Mouse (Mus musculus) liver, postnatal 0 days (tissue): ENCODE results near the gene Shc2. TPM values are rescaled to one million over a fixed set of nuclear protein-coding genes. Genes with fewer than 3 reads are reported as not detected.

Experiments used
- ATAC-seq: fragments of 200-750 bp; cut with Nextera tagmentation; 2 replicates; pipeline ENCODE4 v1.8.0; 2017; ENCODE audit warnings: mild to moderate bottlenecking, moderate library complexity
- DNase-seq: peaks from one replicate; pipeline ENCODE4 v3.0.0-alpha.2; 2016
- H3K27ac ChIP-seq: fragments of 300-500 bp; sonication (generic); 2 replicates; pipeline ENCODE4 v1.5.1; 2014; ENCODE audit warnings: antibody characterized with exemption, moderate library complexity, mild to moderate bottlenecking, low read depth
- H3K27me3 ChIP-seq: fragments of 300-500 bp; sonication (generic); 2 replicates; pipeline ENCODE4 v1.6.1; 2014; ENCODE audit warnings: low read length, control low read depth, mixed read lengths; ENCODE audit not compliant: insufficient read depth
- H3K36me3 ChIP-seq: fragments of 300-500 bp; sonication (generic); replicated peaks from 2 replicates; pipeline ENCODE4 v1.6.1; 2014; ENCODE audit warnings: mild to moderate bottlenecking, control low read depth, low read length, moderate library complexity, mixed read lengths; ENCODE audit not compliant: insufficient read depth
- H3K4me1 ChIP-seq: fragments of 300-500 bp; sonication (generic); 2 replicates; pipeline ENCODE4 v1.6.1; 2014; ENCODE audit warnings: antibody characterized with exemption, mild to moderate bottlenecking, control low read depth; ENCODE audit not compliant: insufficient read depth
- H3K4me2 ChIP-seq: fragments of 300-500 bp; sonication (generic); 2 replicates; pipeline ENCODE4 v1.6.1; 2014; ENCODE audit warnings: low read depth, mild to moderate bottlenecking, low read length, moderate library complexity, mixed read lengths
- H3K4me3 ChIP-seq: fragments of 300-500 bp; sonication (generic); 2 replicates; pipeline ENCODE4 v1.5.1; 2014; ENCODE audit warnings: low read depth, low read length
- H3K9ac ChIP-seq: fragments of 300-500 bp; sonication (generic); replicated peaks from 2 replicates; pipeline ENCODE4 v1.6.1; 2014; ENCODE audit warnings: mild to moderate bottlenecking, moderate library complexity
- H3K9me3 ChIP-seq: fragments of 300-500 bp; sonication (generic); 2 replicates; pipeline ENCODE4 v1.6.1; 2016; ENCODE audit warnings: mild to moderate bottlenecking, control low read depth, low read length, mixed read lengths
- CTCF ChIP-seq: sonication (generic); IDR thresholded peaks from 2 replicates; pipeline ENCODE4 v1.5.1; 2016; ENCODE audit warnings: antibody characterized with exemption, low read depth
- EP300 ChIP-seq: IDR thresholded peaks from 2 replicates; pipeline ENCODE4 v1.6.1; 2016; ENCODE audit warnings: antibody characterized with exemption, low read depth, mild to moderate bottlenecking
- WGBS: fragments of 180-500 bp; shearing (Covaris S2); extraction: QIAGEN DNeasy Blood & Tissue Kit; methylation state at CpG from one replicate; pipeline ENCODE4 v1.1.7; 2014; ENCODE audit not compliant: insufficient replicate concordance; 5-methylcytosine and 5-hydroxymethylcytosine counted together
- polyA plus RNA-seq: library from polyadenylated mRNA; unstranded; fragments of >200 nt; fragmentation: Nextera tagmentation; extraction: Ambion mirVana; gene quantifications from 2 replicates; pipeline ENCODE4 v1.2.1, GENCODE M21; 2015

Shc2 gene
- polyA plus RNA-seq, 1 experiment from 2014 or later = 0.05 TPM

DNA sequence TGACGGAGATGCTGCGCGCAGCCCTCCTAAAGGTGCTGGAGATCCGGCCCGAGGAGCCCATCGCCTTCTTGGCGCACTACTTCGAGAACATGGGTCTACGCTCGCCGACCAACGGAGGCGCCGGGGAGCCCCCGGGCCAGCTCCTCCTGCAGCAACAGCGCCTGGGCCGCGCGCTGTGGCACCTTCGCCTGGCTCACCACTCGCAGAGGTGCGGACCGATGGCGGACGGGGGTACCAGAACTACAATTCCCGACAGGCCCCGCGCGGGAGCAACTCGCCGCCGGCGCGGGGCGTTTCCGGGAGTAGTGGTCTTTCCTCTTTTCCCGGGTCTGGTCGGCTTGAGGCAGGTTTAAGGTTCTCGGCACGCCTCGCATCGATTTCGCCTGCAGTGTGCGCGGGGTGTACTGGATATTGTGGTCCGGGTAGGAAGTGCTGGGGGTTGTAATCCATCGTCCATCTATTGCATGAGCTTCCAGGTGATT lies 31.9 kb upstream of the Shc2 start:
- Histone ChIP-seq H3K27ac (peak overlapping the region; percentile 58), H3K9ac (peak overlapping the region; percentile 64), H3K4me1 (peaks cover 13% of the 10 kb centered on the region), H3K27me3 (no peaks in the 10 kb centered on the region), H3K36me3 (0 out of 2 replicates have a peak, but pooled peaks cover 2% of the 10 kb centered on the region), H3K9me3 (no peaks in the 10 kb centered on the region), H3K4me2 (peak overlapping the region; percentile 72), H3K4me3 (peak overlapping the region; percentile 74)
- peak; percentile 39 for ATAC-seq
- under 1% methylated on average over 47 of the region's 47 CpGs for WGBS
- no peak for TF ChIP-seq CTCF
- TF ChIP-seq EP300 = no peak
- peak; percentile 79 for DNase-seq

DNA sequence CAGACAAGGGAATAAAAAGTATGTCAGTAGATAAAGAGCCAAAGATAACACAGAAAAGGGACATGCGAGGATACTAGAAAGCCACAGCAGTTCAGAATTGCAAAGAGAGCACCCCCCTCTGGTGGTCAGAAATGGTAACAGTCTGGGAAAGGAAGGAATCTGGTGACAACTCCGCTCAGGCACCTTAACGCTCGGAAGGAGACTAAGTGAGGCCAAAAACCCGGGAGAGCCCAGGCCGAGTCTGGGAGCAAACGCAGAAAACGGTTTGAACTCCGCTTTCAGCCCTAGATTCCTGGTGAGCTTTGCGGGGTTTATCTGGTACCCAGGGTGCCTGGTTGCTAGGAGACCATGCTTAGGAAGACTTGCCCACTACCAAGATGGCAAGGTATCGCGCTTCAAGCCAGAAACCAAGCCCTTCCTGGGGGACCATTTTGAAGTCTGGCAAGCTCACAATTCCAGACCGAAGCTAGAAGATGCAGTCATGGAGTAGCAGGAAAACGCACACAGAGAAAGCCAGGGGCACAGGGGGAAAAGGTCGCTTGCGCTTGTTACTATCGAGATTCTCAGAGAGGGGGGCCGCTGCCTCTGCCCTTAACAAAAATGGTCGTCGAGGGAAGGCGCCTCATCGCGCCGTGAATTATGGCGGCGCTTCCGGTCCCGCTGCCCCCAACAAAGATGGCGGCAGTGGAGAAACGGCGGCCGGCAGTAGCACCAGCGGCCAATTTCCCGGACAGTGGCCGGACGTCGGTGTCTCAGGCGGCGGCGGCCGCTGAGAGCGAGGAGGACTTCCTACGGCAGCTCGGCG lies 31.3 kb upstream of the Shc2 start, which contains the start of gene Tpgs1:
TSS of gene Tpgs1 (plus strand) at position 599 of the 805 bp plus-strand sequence.
- Histone ChIP-seq H3K27ac (peak within 1 kb of the TSS; percentile 58), H3K36me3 (0 out of 2 replicates have a peak, but pooled peaks cover 2% of the 10 kb centered on the region), H3K4me3 (peak within 1 kb of the TSS; percentile 74), H3K4me1 (peaks cover 13% of the 10 kb centered on the region), H3K27me3 (no peaks in the 10 kb centered on the region), H3K9me3 (no peaks in the 10 kb centered on the region), H3K4me2 (peak within 1 kb of the TSS; percentile 72), H3K9ac (peak within 1 kb of the TSS; percentile 64)
- peak; percentile 93 for TF ChIP-seq CTCF
- TF ChIP-seq EP300 = peak; percentile 64; the same call in 1 of the 2 replicates
- ATAC-seq = peak; percentile 89
- whole genome bisulfite sequencing = 1% methylated on average over 44 of the region's 45 CpGs
- DNase-seq = peak; percentile 88

DNA sequence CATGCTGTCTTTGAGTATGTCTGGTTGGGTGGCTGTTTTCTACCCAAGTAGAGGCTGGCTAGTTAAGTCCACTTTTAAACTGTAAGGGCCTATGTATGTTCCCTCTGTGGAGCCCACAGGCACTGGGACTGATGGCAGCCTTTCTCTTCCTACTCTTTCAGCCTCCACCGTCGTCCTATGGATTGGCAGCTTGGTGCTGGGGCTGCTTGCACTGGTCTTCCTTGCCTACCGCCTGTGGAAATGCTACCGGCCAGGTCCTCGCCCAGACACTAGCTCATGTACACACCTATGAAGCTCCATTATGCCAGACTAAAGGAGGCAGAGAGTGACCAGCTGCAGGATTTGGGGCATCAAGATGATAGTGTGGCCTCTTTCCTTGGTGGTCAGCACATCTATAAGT lies 30.4 kb upstream of the Shc2 start:
- 67% methylated on average over 5 of the region's 5 CpGs for WGBS
- Histone ChIP-seq H3K9me3 (no peaks in the 10 kb centered on the region), H3K4me3 (no peak overlapping the region), H3K27ac (no peak overlapping the region), H3K4me2 (no peak overlapping the region), H3K36me3 (no peaks in the 10 kb centered on the region), H3K27me3 (no peaks in the 10 kb centered on the region), H3K9ac (no peak overlapping the region), H3K4me1 (peaks cover 13% of the 10 kb centered on the region)
- no peak for ATAC-seq
- DNase-seq = no peak
- TF ChIP-seq EP300 (no peak), CTCF (no peak)

- no peak for DNase-seq
- H3K4me2 ChIP-seq = no peak overlapping the region
- H3K4me1 ChIP-seq = peaks cover 13% of the 10 kb centered on the region
- H3K27me3 ChIP-seq = no peaks in the 10 kb centered on the region
- TF ChIP-seq CTCF (no peak), EP300 (no peak)
- no peak overlapping the region for H3K27ac ChIP-seq
- WGBS = 60% methylated on average over 9 of the region's 9 CpGs
- H3K9me3 ChIP-seq = no peaks in the 10 kb centered on the region
- no peak overlapping the region for H3K9ac ChIP-seq
- no peak overlapping the region for H3K4me3 ChIP-seq
- ATAC-seq = no peak
- H3K36me3 ChIP-seq = no peaks in the 10 kb centered on the region
These were observed 28.8 kb upstream of the Shc2 start for GRCm38 (mm10) chr10:79666493-79666892.

GRCm38 (mm10) chr10:79665051-79665450 lies 27.3 kb upstream of the Shc2 start:
- H3K9ac ChIP-seq = no peak overlapping the region
- no peak overlapping the region for H3K4me2 ChIP-seq
- DNase-seq (no peak), ATAC-seq (no peak)
- H3K9me3 ChIP-seq = no peaks in the 10 kb centered on the region
- H3K4me3 ChIP-seq = no peak overlapping the region
- no peaks in the 10 kb centered on the region for H3K36me3 ChIP-seq
- peaks cover 3% of the 10 kb centered on the region for H3K4me1 ChIP-seq
- TF ChIP-seq EP300 (no peak), CTCF (no peak)
- no peaks in the 10 kb centered on the region for H3K27me3 ChIP-seq
- no peak overlapping the region for H3K27ac ChIP-seq
- 72% methylated on average over 8 of the region's 8 CpGs for WGBS

- WGBS = 18% methylated on average over 13 of the region's 13 CpGs
- H3K4me1 ChIP-seq = no peaks in the 10 kb centered on the region; the same call in 1 of the 2 replicates
- DNase-seq (peak; percentile 86), ATAC-seq (0 out of 2 replicates have a peak, but pooled peaks have one; percentile 16)
- H3K4me3 ChIP-seq = no peak within 1 kb of the TSS
- no peaks in the 10 kb centered on the region for H3K9me3 ChIP-seq
- no peak within 1 kb of the TSS for H3K4me2 ChIP-seq
- TF ChIP-seq EP300 (no peak), CTCF (peak; percentile 95)
- H3K27me3 ChIP-seq = no peaks in the 10 kb centered on the region
- H3K27ac ChIP-seq = no peak within 1 kb of the TSS
- H3K9ac ChIP-seq = no peak within 1 kb of the TSS
- no peaks in the 10 kb centered on the region for H3K36me3 ChIP-seq
These were observed 26.5 kb upstream of the Shc2 start, which contains the start of gene Madcam1 for GRCm38 (mm10) chr10:79664131-79664665. Gene Madcam1 (plus strand): TSS chr10:79664559.
